Mouse (Mus musculus): ENCODE data around the gene Ankfn1.

DNA sequence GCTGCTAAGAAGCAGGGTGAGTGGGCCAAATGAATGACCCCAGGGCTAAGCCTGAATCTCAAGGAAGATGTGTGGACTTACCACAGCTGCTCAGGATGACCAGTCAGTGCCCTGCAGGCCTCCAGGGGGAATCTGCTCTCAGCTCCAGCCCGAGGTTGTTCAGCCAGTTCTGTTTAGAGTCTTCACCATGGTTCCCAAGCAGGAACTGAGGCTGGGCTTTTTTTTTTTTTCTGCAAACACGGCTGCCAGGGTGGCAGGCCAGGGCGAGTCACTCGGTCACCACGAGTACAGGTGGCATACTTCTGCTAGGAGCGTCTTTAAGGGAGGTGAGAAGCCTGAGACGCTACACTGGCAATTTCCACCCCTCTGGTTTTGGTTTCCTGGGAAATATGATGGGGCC is 43.9 kb downstream of the Ankfn1 start:
- no peak for TF ChIP-seq POLR2A (IDR thresholded peaks at IDR 0.05; ENCODE audit: borderline replicate concordance, extremely low read depth, low read depth, low read length)
- TF ChIP-seq CTCF (IDR thresholded peaks at IDR 0.05; ENCODE audit: insufficient read depth, low read length) = no peak
